Mouse (Mus musculus) heart, embryonic 11.5 days (tissue): ENCODE results near the gene Clip2. TPM values are rescaled to one million over a fixed set of nuclear protein-coding genes. Genes with fewer than 3 reads are reported as not detected.

Experiments
- ATAC-seq: fragments of 200-750 bp; cut with Nextera tagmentation; replicated peaks from 2 replicates; pipeline ENCODE4 v1.8.0; 2017; ENCODE audit warnings: moderate library complexity; ENCODE audit not compliant: insufficient number of reproducible peaks, low FRiP score, low TSS enrichment
- H3K27ac ChIP-seq: fragments of 300-500 bp; sonication (generic); 2 replicates; pipeline ENCODE4 v1.5.1; 2014; ENCODE audit warnings: mild to moderate bottlenecking, low read depth, low read length
- H3K27me3 ChIP-seq: fragments of 300-500 bp; sonication (generic); 2 replicates; pipeline ENCODE4 v1.6.1; 2014; ENCODE audit warnings: mild to moderate bottlenecking, low read length, mixed read lengths; ENCODE audit not compliant: control insufficient read depth, insufficient read depth
- H3K36me3 ChIP-seq: fragments of 300-500 bp; sonication (generic); 2 replicates; pipeline ENCODE4 v1.6.1; 2014; ENCODE audit warnings: mild to moderate bottlenecking, low read length, moderate library complexity, mixed read lengths; ENCODE audit not compliant: control insufficient read depth, insufficient read depth
- H3K4me1 ChIP-seq: fragments of 300-500 bp; sonication (generic); 2 replicates; pipeline ENCODE4 v1.6.1; 2014; ENCODE audit warnings: low read length; ENCODE audit not compliant: control insufficient read depth, insufficient read depth
- H3K4me2 ChIP-seq: fragments of 300-500 bp; sonication (generic); 2 replicates; pipeline ENCODE4 v1.6.1; 2014; ENCODE audit warnings: mild to moderate bottlenecking, moderate library complexity
- H3K4me3 ChIP-seq: fragments of 300-500 bp; sonication (generic); 2 replicates; pipeline ENCODE4 v1.5.1; 2014; ENCODE audit warnings: low read depth, low read length
- H3K9ac ChIP-seq: fragments of 300-500 bp; sonication (generic); 2 replicates; pipeline ENCODE4 v1.6.1; 2014; ENCODE audit warnings: mild to moderate bottlenecking, low read depth, low read length, moderate library complexity
- H3K9me3 ChIP-seq: fragments of 300-500 bp; sonication (generic); replicated peaks from 2 replicates; pipeline ENCODE4 v1.6.1; 2016; ENCODE audit warnings: low read length; ENCODE audit not compliant: control insufficient read depth
- WGBS: fragments of 180-500 bp; shearing (Covaris S2); extraction: QIAGEN DNeasy Blood & Tissue Kit; methylation state at CpG from one replicate; pipeline ENCODE4 v1.1.7; 2014; ENCODE audit not compliant: insufficient replicate concordance; 5-methylcytosine and 5-hydroxymethylcytosine counted together
- polyA plus RNA-seq: library from polyadenylated mRNA; unstranded; fragments of >200 nt; fragmentation: Nextera tagmentation; extraction: Ambion mirVana; gene quantifications from 2 replicates; pipeline ENCODE4 v1.2.1, GENCODE M21; 2014

Clip2 gene
- polyA plus RNA-seq, 1 experiment from 2014 or later = 1.7 TPM

DNA sequence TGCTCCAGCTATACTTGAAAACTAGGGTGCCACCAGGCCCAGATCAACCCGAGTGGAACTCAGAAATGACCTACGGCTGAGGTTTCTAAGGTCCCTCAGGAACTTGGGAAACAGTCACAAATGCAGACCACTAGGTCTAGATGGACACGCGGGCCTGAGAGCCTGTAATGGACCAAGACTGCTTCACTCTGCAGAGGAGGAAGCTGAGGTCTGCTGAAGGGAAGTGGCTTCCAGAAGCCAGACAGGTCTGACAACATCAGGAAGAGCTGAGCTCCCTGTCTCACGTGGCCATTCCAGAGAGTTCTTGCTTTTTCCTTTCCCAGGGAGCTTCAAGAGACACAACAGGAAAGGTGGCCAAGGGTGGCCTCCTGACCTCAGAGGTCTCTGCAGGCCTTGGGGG, 43.3 kb downstream of the Clip2 start:
- Histone ChIP-seq H3K36me3 (peaks cover 10% of the 10 kb centered on the region), H3K9ac (no peak overlapping the region), H3K27me3 (no peaks in the 10 kb centered on the region), H3K4me2 (no peak overlapping the region), H3K4me3 (no peak overlapping the region), H3K4me1 (no peaks in the 10 kb centered on the region), H3K27ac (no peak overlapping the region), H3K9me3 (no peaks in the 10 kb centered on the region)
- no peak for ATAC-seq
- 79% methylated on average over 5 of the region's 5 CpGs for WGBS

GRCm38 (mm10) chr5:134507859-134508399, 44.3 kb downstream of the Clip2 start:
- no peaks in the 10 kb centered on the region for H3K27me3 ChIP-seq
- ATAC-seq = no peak
- no peaks in the 10 kb centered on the region for H3K9me3 ChIP-seq
- no peak overlapping the region for H3K27ac ChIP-seq
- H3K4me3 ChIP-seq = no peak overlapping the region
- H3K4me1 ChIP-seq = no peaks in the 10 kb centered on the region
- no peak overlapping the region for H3K9ac ChIP-seq
- no peak overlapping the region for H3K4me2 ChIP-seq
- 70% methylated on average over 5 of the region's 5 CpGs for WGBS
- H3K36me3 ChIP-seq = peaks cover 10% of the 10 kb centered on the region

DNA sequence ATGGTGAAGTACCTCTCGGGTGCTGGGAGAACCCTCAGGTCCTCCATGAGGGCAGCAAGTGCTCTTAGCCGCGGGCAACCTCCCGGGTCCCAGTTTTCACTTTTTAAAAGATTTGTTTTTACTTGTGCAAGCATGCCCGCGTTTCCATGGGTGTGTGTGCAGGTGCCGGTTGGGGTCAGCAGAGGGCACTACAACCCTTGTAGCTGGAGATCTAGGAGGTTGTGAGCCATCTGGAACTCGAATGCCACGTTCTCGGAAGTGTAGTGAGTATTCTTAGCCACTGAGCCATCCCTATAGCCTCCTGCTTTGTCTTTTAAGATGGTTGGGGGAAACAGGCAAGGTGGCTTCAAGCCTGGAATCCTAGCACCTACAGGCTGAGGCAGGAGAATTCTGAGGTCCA, 44.9 kb downstream of the Clip2 start:
- WGBS = 21% methylated on average over 10 of the region's 10 CpGs
- Histone ChIP-seq H3K9me3 (no peaks in the 10 kb centered on the region), H3K27me3 (no peaks in the 10 kb centered on the region), H3K9ac (no peak overlapping the region), H3K4me2 (no peak overlapping the region), H3K4me1 (no peaks in the 10 kb centered on the region), H3K27ac (no peak overlapping the region), H3K4me3 (no peak overlapping the region), H3K36me3 (peaks cover 13% of the 10 kb centered on the region)
- ATAC-seq = no peak

DNA sequence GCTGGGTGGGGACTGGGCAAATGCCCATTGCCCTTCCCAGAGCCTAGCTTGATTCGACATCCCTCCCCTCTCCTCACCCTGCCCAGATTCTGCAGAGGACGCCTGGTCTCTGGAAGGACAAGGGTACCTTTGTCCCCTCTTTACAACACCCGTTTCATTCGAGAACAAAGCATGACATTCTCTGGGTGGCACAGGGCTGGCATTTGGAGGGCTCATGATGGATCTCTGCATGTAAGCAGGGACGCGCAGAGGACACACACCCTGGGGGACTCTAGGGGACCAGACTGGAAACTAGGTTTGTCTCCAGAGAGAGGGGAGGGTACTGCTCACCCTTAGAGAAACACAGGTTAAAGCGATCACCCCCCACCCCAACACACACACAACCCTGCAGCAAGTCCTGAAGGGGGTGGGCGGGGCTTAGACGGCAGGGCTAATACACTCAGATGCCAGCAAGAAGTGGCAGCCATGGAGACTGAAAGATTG, 46.4 kb downstream of the Clip2 start:
- no peak overlapping the region for H3K9ac ChIP-seq
- no peak overlapping the region for H3K27ac ChIP-seq
- H3K4me1 ChIP-seq = no peaks in the 10 kb centered on the region
- H3K4me3 ChIP-seq = no peak overlapping the region
- peaks cover 13% of the 10 kb centered on the region for H3K36me3 ChIP-seq
- no peak overlapping the region for H3K4me2 ChIP-seq
- H3K9me3 ChIP-seq = no peaks in the 10 kb centered on the region
- no peak for ATAC-seq
- WGBS = 74% methylated on average over 9 of the region's 9 CpGs
- H3K27me3 ChIP-seq = no peaks in the 10 kb centered on the region

GRCm38 (mm10) chr5:134502591-134502990, 49.6 kb downstream of the Clip2 start:
- no peaks in the 10 kb centered on the region for H3K27me3 ChIP-seq
- no peaks in the 10 kb centered on the region for H3K4me1 ChIP-seq
- no peak overlapping the region for H3K4me2 ChIP-seq
- ATAC-seq = no peak
- WGBS = 86% methylated on average over 18 of the region's 18 CpGs
- H3K27ac ChIP-seq = no peak overlapping the region
- peaks cover 6% of the 10 kb centered on the region for H3K36me3 ChIP-seq
- H3K9ac ChIP-seq = no peak overlapping the region
- no peaks in the 10 kb centered on the region for H3K9me3 ChIP-seq
- H3K4me3 ChIP-seq = no peak overlapping the region

DNA sequence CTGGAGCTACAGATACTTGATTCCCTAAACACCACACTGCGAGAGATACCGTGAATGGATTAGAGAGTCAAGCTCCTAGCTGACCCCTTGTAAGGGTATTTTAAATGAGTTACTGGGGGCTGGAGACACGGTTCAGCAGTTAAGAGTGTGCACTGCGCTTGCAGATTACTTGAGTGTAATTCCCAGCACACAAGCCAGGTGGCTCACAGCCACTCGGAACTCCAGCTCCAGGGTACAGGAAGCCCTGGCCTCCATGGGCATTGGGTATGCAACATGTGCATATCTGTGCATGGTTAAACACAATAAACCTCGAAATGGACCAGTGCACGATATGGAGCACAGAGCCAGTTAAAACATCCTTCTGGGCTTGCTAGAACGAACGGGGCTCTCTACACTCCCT, 50.8 kb downstream of the Clip2 start:
- WGBS = 77% methylated on average over 9 of the region's 9 CpGs
- H3K36me3 ChIP-seq = peaks cover 8% of the 10 kb centered on the region

DNA sequence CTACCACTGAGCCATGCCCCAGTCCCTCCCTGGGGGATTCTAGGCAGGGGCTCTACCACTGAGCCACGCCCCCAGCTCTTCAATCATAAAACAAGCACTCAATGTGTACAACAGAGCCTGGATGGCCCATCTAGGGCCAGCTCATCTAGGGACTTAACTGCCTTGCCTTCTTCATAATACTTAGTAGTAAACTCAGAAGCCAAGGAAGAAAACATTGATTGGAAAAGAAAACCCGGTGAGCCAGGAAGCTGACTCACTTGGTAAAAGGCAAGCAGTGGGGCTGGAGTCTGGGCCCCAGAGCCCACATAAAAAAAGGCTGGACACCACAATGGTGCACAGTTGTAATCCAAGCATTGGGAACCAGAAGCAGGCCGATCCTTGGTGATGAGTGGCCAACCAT, 51.6 kb downstream of the Clip2 start:
- ATAC-seq = no peak
- 82% methylated on average over 3 of the region's 3 CpGs for WGBS
- no peak overlapping the region for H3K4me2 ChIP-seq
- H3K9ac ChIP-seq = no peak overlapping the region
- H3K9me3 ChIP-seq = no peaks in the 10 kb centered on the region
- no peaks in the 10 kb centered on the region for H3K27me3 ChIP-seq
- H3K4me1 ChIP-seq = no peaks in the 10 kb centered on the region
- H3K27ac ChIP-seq = no peak overlapping the region
- H3K4me3 ChIP-seq = no peak overlapping the region
- peaks cover 8% of the 10 kb centered on the region for H3K36me3 ChIP-seq

More for the DNA sequence above, 50.8 kb downstream of the Clip2 start:
- Histone ChIP-seq H3K27ac (no peak overlapping the region), H3K4me2 (no peak overlapping the region), H3K4me1 (no peaks in the 10 kb centered on the region), H3K9ac (no peak overlapping the region), H3K27me3 (no peaks in the 10 kb centered on the region), H3K4me3 (no peak overlapping the region), H3K9me3 (no peaks in the 10 kb centered on the region)
- ATAC-seq = no peak

DNA sequence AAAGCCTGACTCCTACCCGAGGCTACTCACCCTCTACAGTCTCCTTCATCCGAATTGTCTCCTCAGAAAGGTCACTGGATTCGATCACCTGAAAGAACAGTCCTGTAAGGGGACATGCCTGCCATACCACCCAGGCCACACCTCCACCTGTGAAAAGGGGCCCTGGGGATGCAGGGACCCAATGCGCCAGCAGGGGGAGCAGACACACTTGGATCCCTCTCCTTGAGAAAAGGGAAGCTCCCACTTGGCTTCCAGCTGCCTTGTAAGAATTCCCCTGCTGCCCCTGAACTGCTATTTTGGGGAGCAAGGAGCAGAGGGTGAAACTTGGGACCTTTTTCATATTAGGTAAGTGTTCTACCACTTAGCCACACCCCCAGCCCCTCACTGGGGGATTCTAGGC, 52.2 kb downstream of the Clip2 start:
- Histone ChIP-seq H3K9me3 (no peaks in the 10 kb centered on the region), H3K9ac (no peak overlapping the region), H3K4me2 (no peak overlapping the region), H3K36me3 (peaks cover 8% of the 10 kb centered on the region), H3K4me1 (no peaks in the 10 kb centered on the region), H3K27ac (no peak overlapping the region), H3K4me3 (no peak overlapping the region), H3K27me3 (no peaks in the 10 kb centered on the region)
- 70% methylated on average over 4 of the region's 4 CpGs for WGBS
- no peak for ATAC-seq

GRCm38 (mm10) chr5:134497026-134497425, 55.2 kb downstream of the Clip2 start:
- no peak overlapping the region for H3K4me2 ChIP-seq
- H3K27me3 ChIP-seq = no peaks in the 10 kb centered on the region
- H3K27ac ChIP-seq = no peak overlapping the region
- 84% methylated on average over 5 of the region's 5 CpGs for WGBS
- no peak overlapping the region for H3K9ac ChIP-seq
- peaks cover under 1% of the 10 kb centered on the region; the same call in 1 of the 2 replicates for H3K4me1 ChIP-seq
- 0 out of 2 replicates have a peak, but pooled peaks cover 3% of the 10 kb centered on the region for H3K36me3 ChIP-seq
- no peak for ATAC-seq
- no peaks in the 10 kb centered on the region for H3K9me3 ChIP-seq
- H3K4me3 ChIP-seq = no peak overlapping the region
